Mouse (Mus musculus) MEL (cell line): ENCODE measurements around the gene Bcas3.

Experiments
- CTCF ChIP-seq, 3 experiments: IDR thresholded peaks in 2 of 3; conservative IDR thresholded peaks in 1 of 3; 2 replicates each; pipeline ENCODE4 v1.5.1; 2011 to 2012; ENCODE audit warnings: low read length in 3 of 3, low read depth in 2 of 3, mild to moderate bottlenecking in 2 of 3, improper control_type of control experiment in 1 of 3, inconsistent platforms in 1 of 3, mixed read lengths in 1 of 3, moderate library complexity in 1 of 3; ENCODE audit not compliant: control insufficient read depth in 1 of 3, insufficient read depth in 1 of 3, poor library complexity in 1 of 3, severe bottlenecking in 1 of 3
- E2F4 ChIP-seq: IDR thresholded peaks from 2 replicates; pipeline ENCODE4 v1.6.1; 2011; ENCODE audit warnings: low read depth, low read length, improper control_type of control experiment, borderline replicate concordance
- HCFC1 ChIP-seq: IDR thresholded peaks from 2 replicates; pipeline ENCODE4 v1.6.1; 2012; ENCODE audit warnings: low read depth, mild to moderate bottlenecking, inconsistent platforms, low read length, improper control_type of control experiment, moderate library complexity
- MAX ChIP-seq: IDR thresholded peaks from 2 replicates; pipeline ENCODE4 v1.6.1; 2011; ENCODE audit warnings: low read length, improper control_type of control experiment
- NRF1 ChIP-seq: IDR thresholded peaks from 2 replicates; pipeline ENCODE4 v1.6.1; 2014; ENCODE audit warnings: low read depth, mild to moderate bottlenecking, inconsistent platforms, low read length, improper control_type of control experiment, moderate library complexity; ENCODE audit not compliant: poor library complexity, insufficient read depth, severe bottlenecking
- POLR2A ChIP-seq, 2 experiments: IDR thresholded peaks; 2 replicates each; pipeline ENCODE4 v1.6.1; 2011 to 2012; ENCODE audit warnings: low read length in 2 of 2, mild to moderate bottlenecking in 2 of 2, control low read depth in 1 of 2, improper control_type of control experiment in 1 of 2, low read depth in 1 of 2, moderate library complexity in 1 of 2; ENCODE audit not compliant: control insufficient read depth in 1 of 2, insufficient read depth in 1 of 2, poor library complexity in 1 of 2
- TCF12 ChIP-seq: IDR thresholded peaks from 2 replicates; pipeline ENCODE4 v1.6.1; 2014; ENCODE audit warnings: low read depth, mild to moderate bottlenecking, inconsistent platforms, low read length, improper control_type of control experiment, moderate library complexity
- UBTF ChIP-seq: IDR thresholded peaks from 2 replicates; pipeline ENCODE4 v1.6.1; 2012; ENCODE audit warnings: low read depth, mild to moderate bottlenecking, inconsistent platforms, low read length, improper control_type of control experiment, moderate library complexity, borderline replicate concordance; ENCODE audit not compliant: insufficient read depth

DNA sequence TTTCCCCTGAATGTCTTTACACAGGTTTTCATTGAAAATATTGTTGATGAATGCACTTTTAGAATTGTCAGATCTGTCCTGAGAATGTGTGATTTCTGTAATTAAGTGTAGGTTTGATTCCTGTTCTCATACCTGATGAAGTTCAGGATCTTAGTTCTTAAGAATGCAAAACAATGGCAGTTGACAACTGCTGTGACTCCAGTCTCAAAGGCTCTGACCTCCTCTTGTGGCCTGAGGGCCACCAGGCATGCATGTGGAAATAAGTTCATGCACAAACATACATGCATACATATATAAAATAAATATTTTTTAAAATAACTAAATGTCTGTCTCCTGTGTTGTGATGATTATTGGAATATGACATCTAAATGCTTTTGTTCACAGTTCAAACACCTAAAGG, 246.3 kb downstream of the Bcas3 start:
- TF ChIP-seq UBTF (no peak), CTCF (IDR thresholded peaks at IDR 0.05 in 2 of 3, conservative IDR thresholded peaks at IDR 0.05 in 1 of 3; ENCODE audit: control insufficient read depth in 1 of 3, insufficient read depth in 1 of 3, low read depth in 2 of 3, low read length in 3 of 3, poor library complexity in 1 of 3, severe bottlenecking in 1 of 3) (no peak), NRF1 (no peak), POLR2A (IDR thresholded peaks at IDR 0.05; ENCODE audit: control insufficient read depth in 1 of 2, insufficient read depth in 1 of 2, low read depth in 1 of 2, low read length in 2 of 2, poor library complexity in 1 of 2) (peak in 1 of 2 experiments; percentile 56; a peak in 1 of 4 replicates), E2F4 (no peak), MAX (no peak), HCFC1 (no peak), TCF12 (no peak)
